Mouse (Mus musculus) natural killer cell, adult 2 months (primary cell): Measurements from ENCODE around the gene Fars2.

ENCODE experiments used
- DNase-seq, 2 experiments: peaks; one replicate each; pipeline ENCODE4 v3.0.0; 2022; ENCODE audit warnings: low spot score in 2 of 2

Fars2 gene

DNA sequence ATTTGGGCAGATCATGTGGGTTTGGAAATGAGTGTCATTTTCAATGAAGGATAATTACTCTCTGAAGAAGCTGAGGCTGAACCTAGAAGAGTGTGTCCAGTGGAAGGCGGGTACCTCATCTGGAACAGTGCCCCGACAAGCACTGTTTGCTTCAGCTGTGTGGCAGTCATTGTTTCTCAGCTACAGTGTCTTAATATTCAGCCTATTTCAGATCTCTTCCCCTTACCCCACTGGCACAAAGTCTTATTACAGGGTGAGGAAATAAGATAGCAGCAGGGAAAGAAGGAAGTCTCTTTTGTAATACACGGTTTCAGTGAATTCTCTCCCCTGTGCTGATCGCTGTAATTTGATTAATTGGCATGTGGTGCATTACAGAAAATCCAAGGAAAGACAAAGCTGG lies 101.1 kb downstream of the Fars2 start:
- DNase-seq = no peak

DNA sequence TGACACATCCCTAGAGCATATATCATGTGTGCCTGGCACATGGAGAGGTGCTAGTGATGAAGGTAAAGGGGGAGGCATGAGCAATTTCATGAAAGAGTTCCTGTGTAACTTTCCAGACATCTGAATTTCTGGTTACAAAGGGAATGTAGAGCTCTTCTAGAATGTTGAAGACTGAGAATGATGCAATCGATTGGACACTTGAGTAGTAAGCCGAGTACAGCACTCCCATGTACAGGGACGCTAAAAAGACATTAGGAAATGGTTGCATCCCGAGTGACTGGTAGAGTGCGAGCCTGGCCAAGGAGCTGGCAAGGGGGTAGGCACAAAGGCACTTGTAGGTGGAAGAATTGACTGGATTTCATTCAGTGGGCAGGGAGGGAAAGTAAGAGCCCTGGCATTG lies 102.3 kb downstream of the Fars2 start:
- DNase-seq = no peak

DNA sequence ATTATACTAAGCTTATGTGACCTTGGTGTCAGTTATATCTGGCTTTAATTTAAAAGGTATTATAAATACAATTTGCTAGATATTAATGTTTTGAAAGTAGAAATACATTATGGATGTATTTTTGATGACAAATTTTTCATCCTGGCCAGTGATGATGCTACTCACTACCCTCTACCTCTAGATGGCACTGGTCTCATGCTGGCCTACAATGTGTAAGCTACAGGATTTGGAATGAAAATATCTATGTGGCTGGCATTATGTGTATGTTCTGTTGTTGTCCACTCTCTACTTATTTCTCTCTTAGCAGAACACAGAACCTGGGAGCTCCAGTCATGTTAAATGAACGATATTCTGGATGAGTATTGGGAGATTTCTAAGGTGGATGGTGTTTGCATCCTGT lies 104.7 kb downstream of the Fars2 start:
- no peak for DNase-seq

DNA sequence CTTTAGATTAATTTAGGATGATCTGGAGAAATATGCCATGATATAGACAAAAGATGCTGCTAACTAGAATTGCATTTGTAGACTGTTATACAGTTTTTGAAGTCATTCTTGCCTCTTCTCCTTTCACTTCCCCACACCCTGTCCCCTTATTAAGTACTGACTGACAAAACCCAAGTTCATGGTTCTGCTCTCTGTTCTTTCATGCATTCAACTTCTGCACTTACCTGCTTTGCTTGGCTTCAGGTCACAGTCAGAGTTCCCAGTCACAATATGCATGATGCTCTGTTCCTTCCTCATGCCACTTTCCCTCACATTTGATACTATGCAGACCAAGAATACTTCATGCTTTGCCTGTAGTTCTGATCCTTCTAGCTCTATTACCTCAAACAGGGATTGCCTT lies 105.5 kb downstream of the Fars2 start:
- DNase-seq = no peak

DNA sequence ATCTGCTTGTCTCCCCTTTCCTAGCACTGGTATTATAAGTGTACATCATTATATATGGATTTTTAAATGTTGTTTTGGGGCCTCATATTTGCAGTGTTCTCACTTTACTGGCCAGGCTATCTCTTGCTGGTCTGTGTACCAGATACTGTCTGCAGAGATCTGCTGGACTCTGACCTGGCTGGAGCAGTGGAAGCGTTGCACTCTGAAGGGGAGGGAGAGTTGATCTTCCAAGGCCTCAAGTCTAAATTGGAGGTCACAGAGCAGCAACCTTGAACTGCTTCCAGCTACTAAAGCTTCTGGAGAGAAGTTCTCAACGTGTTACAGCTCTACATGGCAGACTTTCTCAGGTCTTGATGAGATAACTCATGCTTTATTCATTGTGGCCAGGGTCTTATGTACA lies 107.2 kb downstream of the Fars2 start:
- no peak for DNase-seq

DNA sequence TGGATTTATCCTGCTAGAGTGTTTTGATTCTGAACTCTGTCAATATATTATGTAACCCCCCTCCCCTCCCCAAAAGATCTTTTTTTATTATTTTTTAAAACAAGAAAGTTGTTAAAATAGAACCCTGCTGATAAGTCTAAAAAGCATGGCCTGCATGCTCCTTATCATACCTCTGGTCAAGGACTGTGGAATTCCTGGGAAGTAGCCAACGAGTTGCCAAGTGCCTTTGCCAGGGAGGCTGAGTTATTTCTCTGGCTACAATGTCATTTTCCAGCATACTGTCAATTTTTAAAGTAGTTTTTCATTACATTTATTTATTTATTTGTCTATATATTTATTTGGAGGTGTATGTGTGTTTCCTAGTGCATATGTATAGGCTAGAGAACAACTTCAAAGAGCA lies 125.0 kb downstream of the Fars2 start:
- no peak for DNase-seq

DNA sequence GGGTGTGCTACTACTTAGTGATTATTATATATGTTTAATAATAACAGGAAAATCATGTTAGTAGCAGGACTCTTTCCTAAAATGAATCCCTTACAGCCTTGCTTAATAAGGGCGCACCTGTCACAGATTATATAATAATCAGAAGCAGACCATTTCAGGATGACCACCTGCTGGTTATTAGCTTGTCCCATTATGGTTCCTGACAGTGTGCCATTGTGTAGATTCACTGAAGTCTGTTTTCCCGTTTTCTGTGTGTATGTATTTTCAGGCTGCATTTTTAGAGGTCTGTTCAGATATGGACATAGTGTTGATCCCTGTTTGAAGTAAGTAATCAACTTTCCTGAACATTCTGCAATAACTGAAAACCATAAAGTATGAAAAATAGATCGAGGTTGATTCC lies 136.7 kb downstream of the Fars2 start:
- no peak for DNase-seq

DNA sequence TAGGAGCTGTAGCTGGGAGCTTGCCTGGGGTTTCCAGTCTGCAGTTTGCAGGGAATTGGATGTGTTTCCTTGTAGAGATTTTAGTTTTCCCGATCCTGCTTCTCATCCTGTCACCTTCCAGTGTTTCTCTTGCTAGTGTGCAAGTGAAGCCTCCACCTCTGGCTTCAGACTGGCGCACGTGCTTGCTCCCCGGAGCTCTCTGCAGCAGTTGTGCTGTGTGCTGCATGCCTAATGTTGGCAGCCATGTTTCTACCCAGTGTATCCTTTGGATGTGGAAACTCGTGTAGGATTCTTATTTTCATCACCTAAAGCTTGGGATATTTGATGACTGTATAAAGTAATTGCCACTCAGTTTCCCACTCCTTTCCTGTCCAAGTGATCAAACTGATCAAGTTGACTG lies 140.0 kb downstream of the Fars2 start:
- DNase-seq = no peak

DNA sequence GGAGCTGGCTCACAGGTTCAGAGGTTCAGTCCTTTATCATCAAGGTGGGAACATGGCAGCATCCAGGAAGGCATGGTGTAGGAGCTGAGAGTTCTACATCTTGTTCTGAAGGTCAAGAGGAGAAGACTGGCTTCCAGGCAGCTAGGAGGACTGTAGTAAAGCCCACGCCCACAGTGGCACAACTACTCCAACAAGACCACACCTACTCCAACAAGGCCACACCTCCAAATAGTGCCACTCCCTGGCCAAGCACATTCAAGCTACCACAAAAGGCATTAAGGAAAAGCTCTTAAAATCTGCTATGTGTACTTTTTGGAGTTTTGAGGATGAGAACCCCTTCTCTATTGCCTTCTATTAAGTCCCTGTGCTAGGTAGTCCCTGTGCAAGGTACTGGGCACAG lies 142.5 kb downstream of the Fars2 start:
- DNase-seq = no peak

DNA sequence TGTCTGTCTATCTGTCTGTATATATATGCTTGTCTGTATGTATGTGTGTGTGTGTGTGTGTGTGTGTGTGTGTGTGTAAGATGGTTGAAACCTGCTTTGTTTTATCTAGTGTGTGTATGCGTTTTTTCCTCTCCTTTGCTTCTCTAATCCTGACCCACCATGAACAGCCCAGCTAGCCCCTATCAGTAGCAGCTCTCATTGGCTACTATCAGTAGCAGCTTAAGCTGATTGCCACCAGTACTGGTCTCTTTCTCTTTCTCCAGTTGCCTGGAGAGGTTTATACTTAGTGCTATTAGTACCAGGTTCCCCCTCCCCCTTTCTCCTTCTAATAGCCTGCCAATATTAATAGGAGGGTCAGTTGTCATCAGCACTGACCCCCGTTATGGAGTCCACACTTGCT lies 144.1 kb downstream of the Fars2 start:
- DNase-seq = no peak

DNA sequence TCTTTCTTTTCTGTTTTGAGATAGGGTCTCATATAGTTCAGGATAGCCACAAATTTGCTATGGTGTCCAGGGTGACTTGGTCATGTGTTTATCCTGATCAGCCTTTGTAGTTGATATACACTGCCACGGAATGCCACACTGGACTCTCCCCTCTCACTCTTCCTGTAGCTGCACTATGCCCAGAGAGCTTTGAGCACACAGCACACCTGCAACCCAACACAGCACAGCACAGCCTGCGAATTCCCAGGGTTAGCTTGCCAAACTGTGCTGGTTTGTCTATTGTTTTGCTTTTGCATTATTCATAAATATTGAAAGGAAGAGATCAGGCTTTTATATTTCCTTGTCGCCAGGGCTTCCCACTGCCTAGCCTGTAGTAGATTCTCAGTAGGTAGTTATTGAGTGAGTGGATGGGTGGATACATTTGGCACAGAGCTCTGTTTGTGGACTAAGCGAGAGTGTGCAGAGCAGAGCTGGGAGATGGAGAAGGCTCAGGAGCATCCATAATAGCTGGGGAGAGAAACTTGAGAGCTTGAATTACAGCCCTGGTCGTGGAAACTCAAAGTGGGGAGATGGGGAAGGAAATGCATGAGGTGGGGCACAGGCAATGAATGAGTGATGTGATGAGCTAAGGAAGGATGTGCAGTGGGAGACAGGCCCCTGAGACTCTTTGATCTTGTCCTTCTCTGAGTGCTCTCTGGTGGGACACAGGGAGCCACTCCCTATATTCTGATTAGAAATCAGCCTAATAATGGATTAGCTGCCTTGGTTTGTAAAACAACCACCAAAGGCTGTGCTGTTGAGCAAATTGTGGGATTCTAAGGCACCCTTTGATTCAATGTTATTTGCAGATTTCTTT lies 146.3 kb downstream of the Fars2 start:
- DNase-seq = no peak

DNA sequence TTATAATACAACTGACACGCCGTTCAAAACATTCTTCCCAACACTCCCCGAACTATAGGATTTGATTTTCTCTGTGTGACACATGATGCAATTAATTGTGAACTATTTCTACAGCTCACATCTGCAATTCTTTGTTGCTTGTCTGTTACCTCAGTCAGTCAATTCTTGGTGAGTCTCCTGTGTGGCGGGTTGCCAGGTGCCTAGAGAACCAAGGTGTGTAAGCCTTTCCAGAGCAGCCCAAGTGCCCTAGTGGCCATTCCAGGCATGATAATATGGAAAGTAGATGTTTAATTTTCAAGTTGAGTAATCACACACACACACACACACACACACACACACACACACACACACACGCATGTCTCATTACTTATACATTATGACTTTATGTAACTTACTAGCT lies 147.2 kb downstream of the Fars2 start:
- no peak for DNase-seq

DNA sequence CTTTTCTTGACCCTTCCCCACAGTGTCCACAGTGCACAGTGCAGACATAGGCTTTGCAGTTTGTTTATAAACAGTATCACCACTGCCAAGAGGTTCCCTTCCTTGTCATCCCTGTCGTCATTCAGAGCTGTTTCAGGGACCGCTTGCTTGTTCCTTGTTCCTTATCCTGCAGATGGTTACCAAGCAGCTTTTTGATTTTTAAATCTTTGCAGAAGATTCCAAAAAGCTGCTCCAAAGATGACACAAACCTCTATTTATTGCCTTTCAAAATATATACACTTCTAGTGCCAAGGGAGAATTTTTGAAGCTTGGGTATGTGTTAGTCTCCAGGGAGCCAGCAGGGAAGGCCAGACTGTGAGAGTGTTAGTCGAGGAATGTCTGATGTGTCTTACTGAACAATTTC lies 148.1 kb downstream of the Fars2 start:
- no peak for DNase-seq

DNA sequence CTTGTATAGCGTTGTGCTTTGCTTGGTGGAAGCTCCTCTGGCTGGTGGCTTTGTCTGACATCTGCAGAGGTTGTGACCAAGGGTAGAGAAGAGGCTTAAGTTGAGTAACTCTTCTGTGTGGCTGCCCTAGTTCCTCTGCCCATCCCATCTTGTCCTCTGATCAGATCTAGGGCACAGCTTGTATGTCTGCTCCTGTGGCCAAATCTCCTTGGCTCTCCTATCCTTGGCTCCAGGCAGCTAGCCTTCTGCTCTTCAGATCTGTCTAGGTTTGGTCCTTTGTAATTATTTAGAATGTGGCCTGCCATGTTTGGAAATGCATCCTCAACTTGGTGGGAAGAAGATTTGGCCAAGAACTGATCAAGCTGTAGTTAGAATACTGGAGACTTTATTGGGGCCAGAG lies 150.2 kb downstream of the Fars2 start:
- DNase-seq = no peak

DNA sequence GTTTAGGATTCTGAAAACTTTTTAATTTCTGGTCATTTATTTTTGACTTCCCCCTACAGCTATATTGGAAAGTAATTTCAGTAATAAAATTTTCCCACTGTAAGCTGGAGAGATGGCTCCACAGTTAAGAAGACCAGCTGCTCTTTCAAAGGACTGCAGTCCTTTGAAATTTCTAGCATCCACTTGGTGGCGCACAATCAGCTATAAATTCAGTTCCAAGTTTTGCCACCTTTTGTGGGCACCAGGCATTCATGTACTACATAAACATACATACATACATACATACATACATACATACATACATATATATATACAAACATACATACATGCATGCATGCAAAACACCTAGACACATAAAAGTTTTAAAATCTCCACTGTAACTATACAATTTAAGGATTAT lies 153.7 kb downstream of the Fars2 start:
- DNase-seq = no peak

DNA sequence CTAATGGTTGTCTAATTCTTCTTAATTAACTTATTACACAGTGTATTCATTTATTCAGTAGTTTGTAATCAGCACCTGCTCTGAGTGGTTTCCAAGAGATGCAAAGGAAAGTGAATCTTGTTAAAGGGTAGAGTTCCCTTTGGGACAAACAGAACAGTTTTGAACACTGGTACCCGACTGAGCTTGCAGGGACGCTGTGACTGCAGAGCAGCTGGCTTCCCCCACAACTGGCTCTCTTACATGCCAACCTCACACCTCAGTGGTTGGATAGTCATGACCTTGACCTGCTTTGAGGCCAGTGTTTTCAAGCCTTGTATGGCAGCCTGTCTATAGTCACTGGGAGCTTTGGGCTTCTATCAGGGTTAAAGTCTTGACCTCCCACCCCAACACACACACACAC lies 156.3 kb downstream of the Fars2 start:
- no peak for DNase-seq

DNA sequence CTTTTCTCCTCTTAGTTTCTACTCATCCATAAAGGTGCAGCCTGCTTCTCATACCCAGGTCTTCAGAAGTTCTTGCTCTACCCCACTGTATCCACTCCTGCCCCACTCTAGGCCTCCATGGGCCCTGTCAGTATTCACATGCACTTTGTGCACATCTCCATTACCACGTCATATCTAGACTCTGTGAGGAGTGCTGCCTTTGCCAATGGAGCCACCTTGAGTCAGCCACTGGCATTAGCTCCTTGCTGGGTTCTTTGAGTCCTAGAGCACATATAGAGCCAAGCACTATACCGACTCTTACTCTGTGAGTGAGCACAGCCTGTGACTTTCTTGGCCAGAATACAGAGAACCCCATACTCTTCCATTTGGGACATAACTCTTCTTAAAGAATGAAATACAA lies 159.0 kb downstream of the Fars2 start:
- DNase-seq = no peak

DNA sequence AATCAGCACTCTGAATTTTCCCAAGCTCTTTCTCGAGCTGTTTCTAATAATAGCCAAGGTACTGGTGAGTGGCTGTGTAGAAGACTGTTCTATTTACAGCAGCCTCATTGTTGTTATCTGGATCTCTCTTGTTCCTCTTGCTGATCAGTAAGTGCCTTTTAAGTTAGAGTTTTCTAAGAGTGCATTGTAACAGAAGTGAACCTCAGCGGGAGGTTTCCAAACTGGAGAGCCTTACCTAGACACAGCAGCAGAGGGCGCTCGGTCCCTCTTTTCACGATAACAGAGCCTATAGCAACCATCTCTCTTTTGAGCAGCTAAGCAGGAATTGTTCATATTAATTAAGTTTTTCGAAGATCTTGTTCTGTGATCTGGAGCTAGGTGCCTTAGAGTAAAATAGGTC lies 164.8 kb downstream of the Fars2 start:
- DNase-seq = peak in 1 of 2 experiments; percentile 30

DNA sequence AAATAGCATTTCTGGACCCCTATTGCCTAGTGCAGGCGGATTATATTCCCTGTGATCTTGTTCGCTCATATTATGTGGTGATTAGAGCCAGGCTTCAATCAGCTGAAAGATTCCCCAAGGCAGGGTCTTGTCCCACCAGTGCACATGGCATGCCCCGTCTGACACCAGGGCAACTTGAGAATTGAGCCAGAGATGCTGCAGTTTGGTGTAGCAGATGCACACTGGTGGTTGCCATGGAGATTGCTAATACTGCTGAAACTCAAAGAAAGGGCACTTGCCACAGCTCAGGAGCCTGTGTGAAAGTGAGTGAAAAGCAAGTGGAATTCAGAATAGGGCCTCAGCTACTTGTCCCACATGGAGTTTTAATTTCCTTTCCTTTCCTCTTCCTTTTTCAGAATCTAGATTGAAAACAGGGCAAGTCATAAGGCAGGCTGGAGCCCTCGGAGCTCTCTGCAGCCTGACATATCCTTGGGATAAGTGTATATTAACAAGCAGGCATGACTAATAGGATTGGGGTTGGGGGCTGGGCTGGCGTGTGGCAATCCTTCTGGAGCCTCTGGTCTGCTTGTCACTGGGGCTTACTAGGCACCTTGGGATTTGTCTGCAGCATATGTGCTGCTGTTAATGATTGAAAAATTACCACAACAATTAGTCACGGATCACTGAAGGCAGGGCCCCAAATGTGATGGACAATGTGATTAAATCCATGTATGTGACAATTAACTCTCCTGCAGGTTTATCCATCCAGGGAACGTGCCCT lies 165.8 kb downstream of the Fars2 start:
- DNase-seq = no peak

DNA sequence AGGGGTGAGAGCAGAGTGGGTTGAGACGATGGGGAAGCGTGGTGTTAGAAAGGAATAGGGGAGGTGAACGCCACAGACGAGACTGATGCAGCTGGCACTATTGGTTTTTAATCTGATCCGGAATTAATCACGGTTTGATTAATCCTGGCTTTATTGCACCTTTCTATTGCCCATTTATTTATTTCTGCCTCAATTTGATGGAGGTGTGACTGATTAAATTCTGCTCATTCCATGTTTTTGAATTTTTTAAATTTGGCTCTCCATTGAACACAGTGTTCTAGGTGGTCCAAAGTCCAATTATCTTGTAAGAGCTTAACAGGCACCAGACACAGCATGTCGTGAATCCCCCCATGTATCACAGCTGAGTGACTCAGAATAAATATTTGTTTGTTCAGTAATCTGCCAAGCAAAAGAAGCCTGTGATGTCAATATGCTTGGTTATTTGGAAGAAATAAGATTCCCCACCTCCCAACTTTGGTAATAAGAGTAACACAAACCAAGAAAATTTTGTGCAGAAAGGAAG lies 166.4 kb downstream of the Fars2 start:
- no peak for DNase-seq

DNA sequence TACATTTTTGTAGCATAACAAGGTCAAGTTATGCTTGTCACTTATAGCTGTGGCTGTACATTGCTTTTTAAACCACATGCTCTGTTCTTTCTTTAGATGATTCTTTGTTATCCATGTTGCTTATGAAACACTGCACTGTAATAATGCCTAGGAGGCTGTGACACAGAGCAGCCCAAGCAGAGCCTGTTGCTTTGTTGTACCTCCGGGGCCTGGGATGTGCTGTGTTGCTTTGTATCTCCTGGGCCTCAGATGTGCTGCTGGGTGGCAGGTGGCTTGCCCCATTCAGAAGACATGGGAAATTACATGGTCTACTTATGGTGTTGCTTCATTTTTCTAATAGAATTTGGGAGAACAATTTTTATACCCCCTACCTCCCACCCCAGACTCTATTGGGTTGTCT lies 166.9 kb downstream of the Fars2 start:
- DNase-seq = no peak

DNA sequence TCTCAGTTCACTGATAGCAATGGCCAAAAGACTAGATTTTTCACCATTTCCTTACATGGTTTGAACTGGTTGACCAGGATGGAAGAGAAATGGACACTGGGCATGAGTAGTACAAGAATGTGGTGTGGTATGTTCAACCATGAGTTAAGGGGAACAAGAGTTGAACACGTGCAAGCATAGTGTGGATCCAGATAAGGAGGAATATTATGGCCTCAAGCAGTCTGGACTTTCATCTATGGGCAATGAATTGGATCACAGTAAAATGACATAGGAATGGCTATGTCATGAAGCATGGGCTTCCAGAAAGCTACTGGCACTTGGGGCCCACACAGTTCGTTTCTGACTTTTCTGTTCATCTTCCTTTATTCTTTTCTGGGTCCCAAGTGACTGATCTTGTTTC lies 168.0 kb downstream of the Fars2 start:
- DNase-seq = no peak

DNA sequence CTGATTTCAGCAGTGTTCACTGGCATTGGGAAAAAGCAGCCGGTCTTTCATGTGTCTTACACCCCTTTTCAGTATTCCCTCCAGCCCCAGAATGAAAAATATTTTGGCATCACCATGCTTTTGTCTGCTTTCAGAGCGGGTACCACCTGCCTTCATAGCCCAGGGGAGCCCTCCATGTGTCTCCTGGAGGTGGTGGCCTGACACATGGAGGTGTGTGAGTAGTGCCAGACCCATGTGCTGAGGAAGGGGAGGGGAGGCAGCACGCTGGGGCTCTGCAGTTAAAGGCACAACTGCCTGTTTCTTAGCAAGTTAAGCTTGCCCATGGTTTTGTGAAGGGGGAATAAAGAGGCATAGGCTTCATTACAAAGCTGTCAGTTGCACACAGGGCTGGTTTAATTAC lies 176.3 kb downstream of the Fars2 start:
- no peak for DNase-seq
